Mouse (Mus musculus) liver, embryonic 12.5 days (tissue): ENCODE data around the gene Mlip. TPM values are rescaled to one million over a fixed set of nuclear protein-coding genes. Genes with fewer than 3 reads are reported as not detected.

ENCODE experiments used
- polyA plus RNA-seq: library from polyadenylated mRNA; unstranded; fragments of >200 nt; fragmentation: Nextera tagmentation; extraction: Ambion mirVana; gene quantifications from 2 replicates; pipeline ENCODE4 v1.2.1, GENCODE M21; 2016

Mlip gene
- polyA plus RNA-seq, 1 experiment from 2014 or later = not detected

Other genes with a start within 250 kb of the Mlip start
- gene Lrrc1, start 191.9 kb upstream of the Mlip start, polyA plus RNA-seq = 4.0 and 4.4 TPM in 2 replicates